Mouse (Mus musculus) hindlimb bud, embryonic 11.5 days (tissue): Measurements from ENCODE around the gene Farp1.

Experiments
- DNase-seq: peaks from one replicate; pipeline ENCODE4 v3.0.0-alpha.2; 2012; ENCODE audit warnings: low read depth, low spot score; ENCODE audit errors: extremely low spot score

Farp1 gene

GRCm38 (mm10) chr14:121305316-121306064 is 270.5 kb downstream of the Farp1 start:
- DNase-seq = no peak

DNA sequence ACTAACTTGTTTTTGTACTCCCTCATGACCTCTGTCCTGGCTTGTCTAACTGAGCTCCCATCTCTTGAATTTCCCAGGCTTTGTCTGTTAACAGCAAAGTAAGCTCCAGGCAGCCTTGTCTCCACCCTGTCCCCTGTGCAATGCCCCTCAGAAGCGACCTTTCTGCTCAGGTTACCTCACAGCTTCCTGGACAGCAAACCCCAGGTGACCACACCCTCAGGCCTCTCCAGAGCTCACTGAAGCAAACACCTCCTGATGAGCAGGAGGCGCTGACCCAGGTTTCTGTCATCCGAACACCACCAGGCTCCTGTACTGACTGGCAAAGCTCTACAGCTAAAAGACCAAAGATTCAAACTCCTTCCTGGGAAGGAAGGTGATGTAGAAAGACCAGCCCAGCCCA is 274.9 kb downstream of the Farp1 start:
- no peak for DNase-seq

GRCm38 (mm10) chr14:121310325-121311080 is 275.5 kb downstream of the Farp1 start:
- DNase-seq = no peak

GRCm38 (mm10) chr14:121311083-121311482 is 276.1 kb downstream of the Farp1 start:
- DNase-seq = no peak

DNA sequence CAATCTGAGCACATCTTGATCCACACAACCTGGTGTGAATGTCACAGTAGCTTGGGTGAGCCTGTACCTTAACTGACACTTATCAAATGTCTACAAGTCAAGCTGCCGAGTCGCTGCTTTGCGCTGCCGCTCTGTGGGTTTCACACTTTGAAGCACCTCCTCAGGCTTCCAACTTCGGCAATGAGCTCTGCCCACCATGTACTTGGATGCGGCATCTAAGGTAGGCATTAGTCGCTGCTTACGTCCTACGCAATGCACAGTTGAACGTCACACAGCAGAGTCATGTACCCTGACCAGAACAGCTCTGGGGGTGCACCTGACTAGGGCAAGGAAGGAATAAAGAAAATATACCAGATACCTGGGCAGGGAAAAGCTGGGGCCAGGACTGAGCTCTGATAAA is 278.3 kb downstream of the Farp1 start:
- DNase-seq = no peak

DNA sequence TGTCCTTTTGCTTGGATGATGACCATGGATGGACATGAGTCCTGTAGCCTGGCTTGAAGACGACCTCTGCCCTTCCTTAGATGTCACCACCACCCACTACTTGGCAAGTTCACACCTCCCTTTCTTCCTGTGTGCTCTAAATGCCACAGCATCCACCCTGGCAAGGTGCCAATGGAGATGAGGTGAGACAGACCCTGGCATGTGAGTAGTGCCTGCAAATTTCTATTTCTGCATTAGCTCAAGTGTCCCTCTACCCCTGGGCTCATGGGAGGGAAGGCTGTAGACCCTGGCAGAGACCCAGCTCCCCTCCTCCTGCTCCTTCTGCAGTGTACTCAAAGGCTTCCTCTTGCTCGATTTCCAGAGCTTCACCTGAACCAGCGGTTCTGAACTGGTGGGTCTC is 279.9 kb downstream of the Farp1 start:
- no peak for DNase-seq

GRCm38 (mm10) chr14:121316136-121316535 is 281.1 kb downstream of the Farp1 start:
- DNase-seq = no peak

DNA sequence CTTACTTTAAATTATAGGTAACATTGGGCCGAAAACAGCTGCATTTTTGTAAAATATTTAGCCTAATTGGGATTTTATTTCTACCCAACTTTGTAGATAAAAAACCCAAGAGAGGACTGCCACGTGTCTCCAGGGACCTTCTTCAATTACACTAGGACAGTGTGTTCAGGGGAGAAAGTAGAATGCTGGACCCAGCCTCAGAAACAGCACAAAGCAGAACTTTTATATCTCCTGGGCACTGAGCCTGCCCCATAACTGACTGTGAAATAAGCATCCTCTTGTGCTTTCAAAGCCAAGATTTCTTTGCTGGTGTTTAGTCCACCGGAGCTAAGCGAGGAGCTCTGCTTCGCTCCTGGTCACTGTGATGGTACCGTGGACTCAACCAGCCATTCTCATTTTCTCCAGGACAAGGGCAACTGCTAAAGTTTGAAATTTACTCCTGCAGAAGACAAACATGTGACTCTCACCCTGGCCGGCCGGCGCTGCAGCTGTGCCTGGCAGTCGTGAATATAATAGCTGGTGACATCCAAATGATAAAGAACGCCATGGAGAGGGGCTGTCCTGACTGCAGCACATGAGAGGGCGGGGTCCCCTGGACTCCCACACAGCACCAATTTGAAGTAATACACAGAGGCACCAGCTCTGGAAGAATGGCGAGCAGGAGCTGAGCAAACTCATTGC is 281.8 kb downstream of the Farp1 start:
- DNase-seq = no peak

DNA sequence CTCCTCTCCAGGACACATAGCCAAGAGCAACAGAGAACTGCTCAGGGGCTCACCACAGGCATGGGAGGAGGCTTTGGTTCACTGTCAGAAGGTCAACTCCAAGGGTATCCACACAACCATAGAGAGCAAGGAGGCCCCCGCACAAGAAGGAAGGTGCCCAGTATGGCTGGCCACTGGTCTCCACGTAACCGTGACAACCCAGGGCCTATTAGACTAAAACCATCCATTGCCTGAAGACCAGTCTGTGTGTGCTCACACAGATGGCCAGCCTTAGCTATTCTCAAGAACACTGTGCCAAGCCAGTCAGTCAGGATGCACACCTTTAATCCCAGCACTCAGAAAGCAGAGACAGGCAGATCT is 282.3 kb downstream of the Farp1 start:
- DNase-seq = no peak

DNA sequence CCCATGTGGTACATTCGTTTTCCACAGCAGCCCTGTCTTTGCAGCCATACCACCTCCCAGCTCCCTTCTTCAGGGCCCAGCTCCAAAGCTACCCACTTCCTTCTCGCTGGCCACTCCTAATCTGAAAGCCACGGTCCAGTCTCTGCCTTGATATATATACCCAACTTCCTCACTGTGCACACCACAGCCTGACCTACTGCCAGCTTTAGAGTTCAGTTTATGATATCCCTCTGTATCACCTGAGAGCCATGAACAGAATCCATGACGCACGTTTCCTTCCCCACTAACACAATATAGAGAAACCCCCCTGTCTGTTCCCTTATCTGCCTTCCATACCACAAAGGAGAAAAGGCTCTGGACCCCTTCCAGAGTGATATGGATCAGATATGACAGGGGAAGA is 283.4 kb downstream of the Farp1 start:
- DNase-seq = no peak

DNA sequence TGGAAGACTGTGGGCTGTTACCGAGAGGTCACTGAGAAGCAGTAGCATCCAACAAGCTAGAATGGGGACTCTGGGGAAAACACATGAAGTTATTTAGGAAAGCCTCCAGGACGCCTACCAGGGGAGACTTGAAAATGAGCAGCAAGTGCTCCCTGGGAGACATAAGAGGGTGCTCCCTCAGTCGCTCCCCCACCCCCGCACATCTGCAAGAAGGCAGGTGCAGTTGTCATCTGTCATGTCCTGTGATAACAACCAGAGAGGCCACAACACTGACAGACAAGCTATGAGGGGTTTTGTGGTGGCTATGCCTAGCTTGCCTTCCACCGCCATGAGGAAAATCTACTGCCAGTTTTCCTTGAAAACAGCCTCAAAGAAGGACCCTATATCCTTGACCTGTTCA is 287.1 kb downstream of the Farp1 start:
- no peak for DNase-seq

DNA sequence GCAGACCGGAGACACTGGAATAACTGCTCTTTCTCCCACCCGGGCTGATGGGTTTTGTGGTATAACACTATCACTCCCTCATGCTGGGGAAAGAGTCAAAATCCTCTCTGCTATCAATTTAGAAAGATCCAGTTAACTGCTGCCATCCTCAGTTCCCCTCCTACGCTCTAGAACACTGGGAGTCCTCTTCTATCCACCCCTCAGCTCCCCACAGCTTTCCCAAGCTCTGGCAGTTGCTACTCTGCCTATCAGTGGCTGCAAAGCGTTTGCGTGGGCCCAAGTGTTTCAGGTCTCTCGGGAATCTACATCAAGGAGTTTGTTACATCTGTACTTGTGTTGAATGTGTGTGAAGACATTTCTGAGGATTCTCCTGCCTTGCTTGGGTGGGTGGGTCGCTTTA is 287.6 kb downstream of the Farp1 start:
- DNase-seq = no peak

DNA sequence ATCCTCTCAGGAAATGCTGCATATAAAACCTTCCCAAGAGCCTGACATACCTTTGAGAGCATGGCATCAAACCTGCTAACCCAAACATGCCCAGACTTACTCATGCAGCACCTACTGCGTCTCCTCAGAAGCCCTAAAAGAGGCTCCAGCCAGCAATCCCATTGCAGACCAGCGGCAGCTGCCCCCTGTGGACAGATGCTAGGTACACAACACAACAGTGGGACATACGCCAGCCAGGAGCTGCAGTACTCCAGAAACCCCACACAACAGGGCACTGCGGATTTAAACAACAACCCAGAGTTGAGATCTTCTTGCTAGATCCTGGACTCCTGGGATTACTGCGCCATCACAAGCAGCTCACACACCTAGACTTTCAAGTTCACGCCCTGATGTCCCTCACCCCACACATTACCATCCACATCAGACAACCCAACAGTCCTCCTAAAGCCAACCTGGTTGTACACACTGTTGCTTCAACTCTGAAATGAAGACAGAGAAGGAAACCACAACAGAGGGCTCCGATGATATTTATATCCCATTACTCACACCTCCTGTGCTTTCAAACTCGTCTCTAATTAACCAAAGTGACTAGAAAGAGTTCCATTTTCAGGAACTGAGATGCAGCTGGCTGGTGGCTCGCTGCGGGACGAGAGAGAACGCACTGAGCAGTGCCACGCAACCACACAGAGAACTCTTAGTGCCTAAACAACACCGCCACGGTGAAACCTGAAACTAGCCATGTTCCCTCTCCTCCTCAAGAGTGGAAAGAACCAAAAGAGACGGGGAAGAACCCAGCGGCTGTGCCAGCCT is 289.7 kb downstream of the Farp1 start:
- DNase-seq = no peak

DNA sequence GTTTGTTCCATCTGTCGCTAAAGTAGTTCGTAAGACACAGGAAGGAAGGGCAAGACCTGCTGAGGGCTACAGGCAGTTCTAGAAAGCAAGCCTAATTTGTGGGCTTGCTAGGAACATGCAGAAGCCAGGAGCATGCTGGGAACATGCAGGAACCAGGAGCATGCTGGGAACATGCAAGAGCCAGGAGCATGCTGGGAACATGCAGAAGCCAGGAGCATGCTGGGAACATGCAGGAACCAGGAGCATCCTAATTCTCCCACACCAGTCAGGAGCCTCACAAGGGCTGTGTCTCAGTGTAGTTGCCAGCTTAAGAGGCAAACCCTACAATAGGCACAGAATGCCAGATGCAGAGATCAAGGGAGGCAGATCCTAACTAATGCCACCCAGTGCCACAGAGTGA is 291.4 kb downstream of the Farp1 start:
- DNase-seq = no peak

- no peak for DNase-seq
Measured at GRCm38 (mm10) chr14:121328878-121329277, 293.9 kb downstream of the Farp1 start.

- DNase-seq = no peak
Measured at GRCm38 (mm10) chr14:121329401-121330089, 294.5 kb downstream of the Farp1 start.

GRCm38 (mm10) chr14:121330090-121330408 is 295.0 kb downstream of the Farp1 start:
- no peak for DNase-seq
